Mouse (Mus musculus) liver, embryonic 13.5 days (tissue): ENCODE data around the gene Ptk6. TPM values are rescaled to one million over a fixed set of nuclear protein-coding genes. Genes with fewer than 3 reads are reported as not detected.

ENCODE experiments used
- ATAC-seq: fragments of 200-750 bp; cut with Nextera tagmentation; 2 replicates; pipeline ENCODE4 v1.8.0; 2017; ENCODE audit warnings: low read depth, mild to moderate bottlenecking, moderate number of reproducible peaks, moderate library complexity
- DNase-seq: peaks from one replicate; pipeline ENCODE4 v3.0.0; 2022
- H3K27ac ChIP-seq: fragments of 300-500 bp; sonication (generic); 2 replicates; pipeline ENCODE4 v1.5.1; 2015; ENCODE audit warnings: moderate library complexity, mild to moderate bottlenecking, inconsistent platforms
- H3K27me3 ChIP-seq: fragments of 300-500 bp; sonication (generic); 2 replicates; pipeline ENCODE4 v1.6.1; 2015; ENCODE audit warnings: mild to moderate bottlenecking, inconsistent platforms
- H3K36me3 ChIP-seq: fragments of 300-500 bp; sonication (generic); 2 replicates; pipeline ENCODE4 v1.6.1; 2015; ENCODE audit warnings: mild to moderate bottlenecking, inconsistent platforms
- H3K4me1 ChIP-seq: fragments of 300-500 bp; sonication (generic); replicated peaks from 2 replicates; pipeline ENCODE4 v1.6.1; 2015; ENCODE audit warnings: inconsistent platforms
- H3K4me2 ChIP-seq: fragments of 300-500 bp; sonication (generic); 2 replicates; pipeline ENCODE4 v1.6.1; 2015; ENCODE audit warnings: inconsistent platforms, mild to moderate bottlenecking, moderate library complexity
- H3K4me3 ChIP-seq: fragments of 300-500 bp; sonication (generic); replicated peaks from 2 replicates; pipeline ENCODE4 v1.5.1; 2015; ENCODE audit warnings: mild to moderate bottlenecking, inconsistent platforms
- H3K9ac ChIP-seq: fragments of 300-500 bp; sonication (generic); 2 replicates; pipeline ENCODE4 v1.6.1; 2015; ENCODE audit warnings: mild to moderate bottlenecking, inconsistent platforms
- H3K9me3 ChIP-seq: fragments of 300-500 bp; sonication (generic); replicated peaks from 2 replicates; pipeline ENCODE4 v1.6.1; 2016; ENCODE audit warnings: inconsistent platforms
- WGBS: fragments of 180-500 bp; shearing (Covaris S2); methylation state at CpG from one replicate; pipeline ENCODE4 v1.1.7; 2015; ENCODE audit not compliant: insufficient replicate concordance; 5-methylcytosine and 5-hydroxymethylcytosine counted together
- polyA plus RNA-seq: library from polyadenylated mRNA; unstranded; fragments of >200 nt; fragmentation: Nextera tagmentation; extraction: Ambion mirVana; gene quantifications from 2 replicates; pipeline ENCODE4 v1.2.1, GENCODE M21; 2015

Ptk6 gene
- polyA plus RNA-seq, 1 experiment from 2014 or later, result 0.02 TPM

DNA sequence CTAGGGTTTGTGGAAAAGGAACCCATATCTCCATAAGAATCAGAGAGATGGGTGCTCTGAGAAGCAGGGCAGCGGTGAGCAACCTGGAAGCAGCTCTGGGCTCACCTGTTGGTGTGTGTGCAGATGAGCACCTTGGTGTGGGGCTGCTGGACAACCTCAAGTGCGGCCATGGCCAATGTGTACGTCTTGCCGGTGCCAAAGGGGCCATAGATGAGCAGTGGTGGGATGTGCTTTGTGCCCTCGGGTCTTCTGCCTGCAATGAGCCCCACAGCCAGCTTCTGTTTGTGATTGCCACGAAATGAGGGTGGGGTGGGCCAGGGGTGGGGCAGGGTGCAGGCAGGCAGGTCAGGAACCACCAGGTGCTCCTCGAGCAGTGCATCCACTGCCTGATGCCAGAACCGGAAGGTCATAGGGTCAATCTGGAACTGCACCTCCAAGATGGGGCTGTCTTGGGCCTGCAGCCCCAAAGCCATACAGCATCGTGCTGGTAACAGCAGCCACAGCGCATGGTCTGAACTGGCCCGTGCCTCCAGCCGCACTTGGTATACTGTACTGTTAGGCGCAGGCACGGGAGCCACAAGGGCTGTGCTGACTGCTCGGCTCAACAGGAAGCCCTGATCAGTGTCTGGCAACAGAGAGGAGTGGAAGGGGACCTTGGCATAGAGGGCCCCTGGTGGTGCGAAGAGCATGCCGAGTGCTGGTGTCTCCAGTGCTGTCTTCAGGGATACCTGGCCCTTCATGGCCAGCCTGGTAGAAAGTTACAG, 34.8 kb upstream of the Ptk6 start:
- H3K4me1 ChIP-seq, result peaks cover 24% of the 10 kb centered on the region
- H3K9me3 ChIP-seq, result no peaks in the 10 kb centered on the region
- no peak overlapping the region for H3K4me2 ChIP-seq
- ATAC-seq, result no peak
- DNase-seq, result no peak
- H3K9ac ChIP-seq, result no peak overlapping the region; the same call in 1 of the 2 replicates
- no peaks in the 10 kb centered on the region for H3K27me3 ChIP-seq
- WGBS, result 81% methylated on average over 17 of the region's 17 CpGs
- H3K36me3 ChIP-seq, result peaks cover 68% of the 10 kb centered on the region
- no peak overlapping the region for H3K4me3 ChIP-seq
- H3K27ac ChIP-seq, result no peak overlapping the region

DNA sequence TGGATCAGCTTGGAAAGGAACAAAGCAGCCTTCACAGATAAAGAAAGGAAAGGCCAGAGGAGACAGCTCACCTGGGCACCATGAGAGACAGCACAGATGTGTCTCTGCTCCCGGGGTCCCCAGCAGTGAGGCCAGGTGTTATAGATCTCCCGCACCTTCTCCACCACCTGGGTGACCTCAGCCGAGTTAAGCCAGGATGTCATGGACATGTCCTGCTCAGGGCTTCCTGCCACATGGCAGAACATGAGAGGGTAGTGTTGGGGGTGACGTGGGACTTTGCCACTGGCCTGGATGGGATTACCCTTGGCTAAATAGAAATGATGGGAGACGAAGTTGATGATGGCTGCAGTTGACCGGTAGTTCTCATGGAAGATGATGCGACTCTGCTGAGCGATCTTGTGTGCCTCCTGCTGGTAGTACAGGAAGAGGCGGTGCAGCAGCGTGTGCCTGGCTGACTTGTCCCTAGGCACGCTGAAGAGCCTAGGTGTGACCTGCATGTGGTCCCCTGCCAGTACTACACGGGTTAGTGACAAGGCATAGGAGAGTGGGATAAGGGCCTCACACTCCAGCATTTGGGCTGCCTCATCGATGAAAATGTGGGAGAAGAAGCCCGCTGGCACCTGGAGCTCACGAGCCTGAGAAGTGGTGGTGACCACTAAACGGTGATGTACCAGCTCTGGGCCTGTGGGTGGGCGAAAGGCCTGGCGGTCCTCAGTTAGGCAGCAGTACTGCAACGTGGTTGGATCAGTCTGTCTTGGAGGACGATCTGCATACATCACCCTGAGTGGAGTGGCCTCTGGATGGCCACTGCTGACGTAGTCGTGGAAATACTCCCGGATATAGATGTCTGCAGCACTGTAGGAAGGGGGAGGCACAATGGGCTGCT, 33.3 kb upstream of the Ptk6 start:
- Histone ChIP-seq H3K4me1 (peaks cover 8% of the 10 kb centered on the region), H3K27me3 (no peaks in the 10 kb centered on the region), H3K27ac (no peak overlapping the region), H3K9ac (no peak overlapping the region), H3K9me3 (no peaks in the 10 kb centered on the region), H3K4me2 (no peak overlapping the region), H3K36me3 (peaks cover 79% of the 10 kb centered on the region), H3K4me3 (no peak overlapping the region)
- no peak for DNase-seq
- 76% methylated on average over 23 of the region's 23 CpGs for WGBS
- no peak for ATAC-seq

DNA sequence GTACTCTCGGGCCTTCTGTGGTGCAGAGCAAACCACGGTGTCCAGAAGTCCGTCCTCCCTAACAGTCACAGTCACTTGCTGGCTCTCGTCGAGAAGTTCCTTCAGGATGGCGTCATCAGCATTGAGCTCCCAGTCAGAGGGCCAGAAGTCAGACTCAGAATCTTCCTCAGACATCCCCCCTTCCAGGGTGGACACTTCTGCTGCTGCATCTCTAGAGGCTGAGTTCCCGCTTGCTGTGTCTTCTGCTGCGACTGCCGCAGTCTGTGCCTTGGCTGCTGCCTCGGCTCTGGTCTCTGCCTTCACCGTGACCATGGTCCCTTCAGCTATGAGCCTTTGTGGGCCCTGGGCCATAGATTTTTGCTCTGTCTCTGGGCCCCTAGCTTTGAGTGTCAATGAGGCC, 32.1 kb upstream of the Ptk6 start:
- 86% methylated on average over 11 of the region's 11 CpGs for WGBS
- ATAC-seq, result no peak
- Histone ChIP-seq H3K4me1 (peaks cover 4% of the 10 kb centered on the region; the same call in 1 of the 2 replicates), H3K4me3 (no peak overlapping the region), H3K9me3 (no peaks in the 10 kb centered on the region), H3K27me3 (no peaks in the 10 kb centered on the region), H3K36me3 (peaks cover 79% of the 10 kb centered on the region), H3K9ac (no peak overlapping the region), H3K27ac (no peak overlapping the region), H3K4me2 (no peak overlapping the region)
- no peak for DNase-seq

DNA sequence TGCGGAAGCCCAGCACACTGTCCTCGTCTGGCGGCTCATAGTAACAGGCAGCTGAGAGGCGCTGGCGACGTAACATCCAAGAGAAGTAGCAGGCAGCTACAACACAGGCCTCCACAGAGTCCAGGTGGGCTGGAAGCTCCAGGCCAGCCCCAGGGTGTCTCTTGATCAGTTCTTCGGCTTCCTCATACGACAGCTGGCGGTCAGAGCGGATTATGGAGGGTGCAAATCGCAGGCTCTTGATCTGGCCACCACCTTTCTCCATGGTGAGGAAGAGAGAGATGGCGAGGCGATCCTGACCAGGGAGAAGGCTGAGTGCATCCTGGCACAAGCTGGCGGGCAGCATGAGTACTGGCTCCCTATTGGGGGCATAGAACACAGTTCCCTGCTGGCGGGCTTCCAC, 30.9 kb upstream of the Ptk6 start:
- DNase-seq, result no peak
- H3K4me1 ChIP-seq, result no peaks in the 10 kb centered on the region
- H3K9me3 ChIP-seq, result no peaks in the 10 kb centered on the region
- ATAC-seq, result no peak
- H3K4me2 ChIP-seq, result no peak overlapping the region
- no peaks in the 10 kb centered on the region for H3K27me3 ChIP-seq
- no peak overlapping the region for H3K9ac ChIP-seq
- no peak overlapping the region for H3K4me3 ChIP-seq
- WGBS, result 84% methylated on average over 15 of the region's 15 CpGs
- H3K36me3 ChIP-seq, result peaks cover 85% of the 10 kb centered on the region
- no peak overlapping the region for H3K27ac ChIP-seq

DNA sequence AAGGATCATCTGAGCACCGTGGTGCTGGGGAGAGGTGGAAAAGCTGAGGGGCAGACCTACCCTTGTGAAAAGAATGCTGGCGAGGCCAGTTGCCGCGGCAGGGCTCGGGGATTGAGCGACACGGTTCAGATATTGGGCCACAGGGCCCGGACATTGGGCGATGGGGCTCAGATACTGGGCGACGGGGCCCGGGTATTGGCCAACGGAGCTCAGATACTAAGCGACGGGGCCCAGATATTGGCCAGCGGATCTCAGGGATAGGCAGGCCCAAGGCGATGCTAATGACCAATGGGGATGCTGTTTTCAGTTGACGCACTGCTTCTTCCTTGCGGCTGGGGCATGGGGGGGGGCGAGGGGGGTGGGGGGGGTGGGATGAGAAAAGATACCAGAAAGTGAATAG, 28.6 kb upstream of the Ptk6 start:
- H3K4me2 ChIP-seq, result no peak overlapping the region
- H3K9me3 ChIP-seq, result no peaks in the 10 kb centered on the region
- no peaks in the 10 kb centered on the region for H3K27me3 ChIP-seq
- DNase-seq, result no peak
- no peaks in the 10 kb centered on the region for H3K4me1 ChIP-seq
- 78% methylated on average over 19 of the region's 20 CpGs for WGBS
- no peak overlapping the region for H3K4me3 ChIP-seq
- no peak overlapping the region for H3K27ac ChIP-seq
- H3K9ac ChIP-seq, result no peak overlapping the region
- H3K36me3 ChIP-seq, result peaks cover 76% of the 10 kb centered on the region
- no peak for ATAC-seq

DNA sequence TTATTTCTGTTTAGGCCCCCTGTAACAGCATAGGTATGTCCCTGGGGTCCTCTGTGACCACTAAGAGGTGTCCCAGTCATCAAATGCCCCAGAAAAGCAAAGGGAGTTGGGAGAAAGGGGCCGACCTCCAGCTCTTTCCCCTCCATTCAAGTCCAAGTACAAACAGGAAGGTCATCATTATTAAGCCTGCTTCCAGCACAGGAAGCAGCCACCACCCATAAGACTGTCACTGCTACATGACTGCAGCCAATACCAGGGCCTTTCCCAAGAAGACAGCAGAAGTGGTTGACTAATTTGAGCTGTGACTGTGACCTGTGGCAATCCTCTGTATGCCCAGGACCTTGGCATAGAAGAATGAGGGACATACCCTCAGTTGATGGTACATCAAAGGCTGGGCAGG, 25.7 kb upstream of the Ptk6 start:
- DNase-seq (no peak), ATAC-seq (no peak)
- no peaks in the 10 kb centered on the region for H3K9me3 ChIP-seq
- H3K4me2 ChIP-seq, result no peak overlapping the region
- no peaks in the 10 kb centered on the region for H3K27me3 ChIP-seq
- H3K27ac ChIP-seq, result no peak overlapping the region
- no peak overlapping the region for H3K9ac ChIP-seq
- H3K4me3 ChIP-seq, result no peak overlapping the region
- H3K36me3 ChIP-seq, result peaks cover 53% of the 10 kb centered on the region
- H3K4me1 ChIP-seq, result no peaks in the 10 kb centered on the region
- WGBS, result 18% methylated on average over 1 of the region's 1 CpGs

DNA sequence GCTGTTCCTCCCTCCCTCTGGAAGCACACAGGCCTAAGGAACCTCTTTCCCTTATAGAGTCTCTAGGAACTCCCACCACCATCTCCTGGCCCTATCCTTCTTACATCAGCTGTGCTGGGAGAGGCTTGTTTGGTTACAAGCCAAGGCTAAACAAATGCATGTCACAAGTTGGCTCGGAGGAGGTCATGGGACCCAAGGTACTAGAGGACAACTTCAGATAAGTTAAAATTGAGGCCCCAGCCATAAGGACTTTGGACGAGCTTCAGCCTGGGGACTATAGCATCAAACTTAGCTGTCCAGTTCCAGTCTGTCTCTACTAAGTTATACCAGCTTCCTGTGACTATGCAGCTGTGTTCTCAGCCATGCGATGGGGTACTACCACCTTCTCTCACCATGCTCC, 24.5 kb upstream of the Ptk6 start:
- H3K4me1 ChIP-seq, result no peaks in the 10 kb centered on the region
- H3K36me3 ChIP-seq, result peaks cover 41% of the 10 kb centered on the region
- H3K4me2 ChIP-seq, result no peak overlapping the region
- DNase-seq, result no peak
- no peak overlapping the region for H3K27ac ChIP-seq
- WGBS, result 66% methylated on average over 3 of the region's 3 CpGs
- no peak for ATAC-seq
- 0 out of 2 replicates have a peak, but pooled peaks cover 3% of the 10 kb centered on the region for H3K27me3 ChIP-seq
- no peaks in the 10 kb centered on the region for H3K9me3 ChIP-seq
- H3K4me3 ChIP-seq, result no peak overlapping the region
- no peak overlapping the region for H3K9ac ChIP-seq

DNA sequence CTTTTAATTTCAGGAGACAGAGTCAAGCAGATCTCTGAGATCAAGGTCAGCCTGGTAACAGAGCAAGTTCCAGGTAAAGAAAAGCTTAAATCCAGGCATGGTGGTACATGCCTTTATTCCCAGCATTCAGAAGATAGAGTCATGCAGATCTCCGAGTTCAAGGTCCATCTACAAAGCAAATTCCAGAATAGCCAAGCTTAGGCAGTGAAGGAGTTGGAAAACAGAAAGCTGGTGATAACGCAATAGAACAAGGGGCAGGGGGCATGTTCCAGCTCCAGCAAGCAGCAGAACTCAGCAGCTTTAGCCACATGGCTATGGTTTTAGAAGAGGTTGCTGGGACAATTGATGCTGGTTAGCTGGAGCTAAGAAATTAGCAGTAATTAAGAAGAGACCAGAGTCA, 22.4 kb upstream of the Ptk6 start:
- 57% methylated on average over 2 of the region's 2 CpGs for WGBS
- peaks cover 5% of the 10 kb centered on the region for H3K4me1 ChIP-seq
- H3K27me3 ChIP-seq, result peaks cover 25% of the 10 kb centered on the region
- H3K4me2 ChIP-seq, result no peak overlapping the region
- peaks cover 25% of the 10 kb centered on the region for H3K36me3 ChIP-seq
- no peak overlapping the region for H3K9ac ChIP-seq
- no peak overlapping the region for H3K27ac ChIP-seq
- no peak overlapping the region for H3K4me3 ChIP-seq
- ATAC-seq, result no peak
- no peak for DNase-seq
- no peaks in the 10 kb centered on the region for H3K9me3 ChIP-seq

DNA sequence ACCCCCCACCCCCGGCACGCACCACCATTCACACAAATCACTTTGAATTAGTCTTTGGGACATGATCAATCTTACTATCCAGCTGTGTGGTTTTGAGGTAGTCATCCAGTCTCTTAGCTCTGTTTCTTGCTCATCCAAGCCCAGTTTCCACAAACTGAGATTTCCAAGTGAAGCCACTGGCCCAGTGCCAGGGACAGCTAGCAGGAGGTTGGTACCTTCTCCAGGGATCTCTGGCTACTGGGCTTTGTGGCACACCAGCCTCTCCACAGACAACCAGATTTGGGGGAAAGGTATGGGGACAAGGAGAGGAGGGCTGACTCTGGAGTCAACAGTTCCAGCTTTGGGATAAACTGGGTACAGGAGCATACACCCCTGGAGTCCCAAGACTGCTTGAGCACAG, 17.8 kb upstream of the Ptk6 start:
- H3K27ac ChIP-seq, result no peak overlapping the region
- H3K36me3 ChIP-seq, result no peaks in the 10 kb centered on the region
- H3K27me3 ChIP-seq, result peaks cover 39% of the 10 kb centered on the region
- DNase-seq, result no peak
- peaks cover 29% of the 10 kb centered on the region for H3K4me1 ChIP-seq
- no peak overlapping the region for H3K9ac ChIP-seq
- no peak for ATAC-seq
- 38% methylated on average over 2 of the region's 2 CpGs for WGBS
- no peaks in the 10 kb centered on the region for H3K9me3 ChIP-seq
- peak overlapping the region; percentile 56 for H3K4me2 ChIP-seq
- peak overlapping the region; percentile 35; the same call in 1 of the 2 replicates for H3K4me3 ChIP-seq

DNA sequence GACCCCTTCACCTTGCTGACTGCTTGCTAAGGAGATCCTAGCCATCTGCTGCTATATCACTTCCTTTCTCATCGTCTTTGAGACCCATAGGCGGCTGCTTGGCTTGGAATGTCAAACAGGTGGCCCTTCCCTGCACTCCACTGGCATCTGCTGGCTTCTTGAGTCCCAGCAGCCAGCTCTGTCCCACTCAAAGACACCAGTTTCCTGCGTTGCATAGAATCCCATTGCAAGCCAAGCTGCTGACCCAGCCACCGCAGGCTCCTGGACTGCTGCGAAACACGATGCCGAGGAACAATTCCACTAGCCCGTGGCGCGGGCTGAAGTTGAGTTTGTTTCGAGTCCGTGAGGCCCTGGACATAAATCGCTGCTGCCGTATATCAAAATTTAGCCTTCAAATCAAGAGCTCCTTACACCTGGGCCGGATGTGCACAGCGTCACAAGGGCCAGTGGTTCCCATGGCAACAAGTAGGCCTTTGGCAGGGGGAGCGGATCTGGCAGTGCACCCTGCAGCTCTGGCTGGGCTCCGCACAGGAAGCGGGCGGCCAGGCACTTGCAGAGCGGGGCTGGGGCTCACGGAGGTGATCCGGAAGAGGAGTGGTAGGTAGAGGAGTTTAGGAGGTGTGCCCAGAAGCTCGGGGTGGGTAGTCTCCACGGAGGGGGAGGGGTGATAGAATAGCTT, 17.1 kb upstream of the Ptk6 start, which contains the start of gene Fndc11:
Gene Fndc11, plus strand, starts transcription at position 476 of the 679 bp plus-strand sequence.
- H3K4me1 ChIP-seq, result peaks cover 32% of the 10 kb centered on the region
- peak; percentile 39 for DNase-seq
- H3K4me3 ChIP-seq, result peak within 1 kb of the TSS; percentile 35
- no peaks in the 10 kb centered on the region for H3K36me3 ChIP-seq
- H3K27me3 ChIP-seq, result peaks cover 45% of the 10 kb centered on the region
- WGBS, result 6% methylated on average over 25 of the region's 25 CpGs
- H3K9ac ChIP-seq, result peak within 1 kb of the TSS; percentile 9; the same call in 1 of the 2 replicates
- H3K27ac ChIP-seq, result no peak within 1 kb of the TSS; the same call in 1 of the 2 replicates
- peak; percentile 76 for ATAC-seq
- no peaks in the 10 kb centered on the region for H3K9me3 ChIP-seq
- peak within 1 kb of the TSS; percentile 56 for H3K4me2 ChIP-seq

DNA sequence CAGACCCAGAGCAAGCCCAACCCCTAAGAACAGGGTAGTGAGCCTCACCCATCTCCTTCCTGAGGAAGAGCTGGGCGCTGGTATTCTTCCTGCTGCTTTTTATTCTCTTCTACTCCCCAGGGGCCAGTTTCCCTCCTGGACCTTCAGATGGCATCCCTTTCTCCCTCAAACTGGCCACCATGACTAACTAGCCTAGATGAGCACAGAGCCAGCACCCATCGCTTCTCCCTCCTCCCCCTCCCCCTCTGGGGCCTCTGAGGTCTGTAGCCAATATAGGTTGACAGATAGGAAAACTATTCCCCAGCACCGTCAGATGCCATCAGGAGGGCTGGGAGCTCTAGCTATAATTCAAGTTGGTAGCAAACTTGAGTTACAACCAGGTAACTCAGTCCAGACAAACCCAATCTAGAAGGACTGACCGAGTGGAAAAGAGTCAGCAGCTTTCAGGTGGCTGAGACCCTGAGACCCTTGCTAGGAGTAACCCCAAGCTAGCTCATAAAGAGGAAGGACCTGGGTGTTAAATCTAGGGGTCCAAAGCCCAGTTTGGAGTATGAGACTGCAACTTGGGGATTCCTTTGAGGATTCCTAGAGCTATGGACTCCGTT, 16.4 kb upstream of the Ptk6 start:
- H3K36me3 ChIP-seq, result no peaks in the 10 kb centered on the region
- no peaks in the 10 kb centered on the region for H3K9me3 ChIP-seq
- ATAC-seq (no peak), DNase-seq (no peak)
- no peak overlapping the region for H3K27ac ChIP-seq
- H3K4me3 ChIP-seq, result no peak overlapping the region
- H3K27me3 ChIP-seq, result peaks cover 51% of the 10 kb centered on the region
- peaks cover 36% of the 10 kb centered on the region for H3K4me1 ChIP-seq
- 30% methylated on average over 5 of the region's 5 CpGs for WGBS
- no peak overlapping the region for H3K4me2 ChIP-seq
- no peak overlapping the region for H3K9ac ChIP-seq
